Mouse (Mus musculus): ENCODE results near the gene Gm42417.

GRCm38 (mm10) chr1:36579974-36580383 lies 40.8 kb upstream of the Gm42417 start:
- TF ChIP-seq MYOD1 (IDR thresholded peaks at IDR 0.05; ENCODE audit: control insufficient read depth, insufficient read length, low read depth): peak; percentile 86
- no peak for TF ChIP-seq MAX (IDR thresholded peaks at IDR 0.05)
- TF ChIP-seq CTCF (IDR thresholded peaks at IDR 0.05; ENCODE audit: control insufficient read depth, insufficient read depth, insufficient read length): no peak
- no peak for TF ChIP-seq CEBPB (IDR thresholded peaks at IDR 0.05; ENCODE audit: low read depth)
- TF ChIP-seq MYOG (IDR thresholded peaks at IDR 0.05; ENCODE audit: control insufficient read depth, extremely low read depth, insufficient read length): no peak
- no peak for TF ChIP-seq USF1 (IDR thresholded peaks at IDR 0.05; ENCODE audit: low read depth)
